In genomic region chr10:57488591-57488990, GRCm38 (mm10) we compare ENCODE assay signal across 9 mouse cellular contexts. TPM values are rescaled to one million over a fixed set of nuclear protein-coding genes. Genes with fewer than 3 reads are reported as not detected.
DNase-seq lines count a peak whose midpoint lies in the region; ATAC-seq and TF ChIP-seq lines count a peak whose summit lies in the region.
"Had no signal": no experiment of that assay in that cellular context is flagged by ENCODE, and none has a peak within 500 bp of the region (broad histone marks: within the 10 kb centered on the region; RNA-seq: fewer than 3 reads in every experiment).

No protein-coding gene starts in this region.

- DNase-seq in layer of hippocampus, adult 2 months (ENCODE audit: low spot score in 2 of 2) = no peak
- no peak for DNase-seq in layer of hippocampus, postnatal 14 days (ENCODE audit: low spot score in 2 of 2)
- DNase-seq in hindbrain, postnatal 0 days (ENCODE audit: low spot score) = no peak
- no peak for DNase-seq in layer of hippocampus, postnatal 25 days (ENCODE audit: extremely low spot score in 1 of 2, low spot score in 1 of 2)
- DNase-seq: gastrocnemius, postnatal 25 days had no signal

- H3K27ac ChIP-seq in layer of hippocampus, adult 2 months = no peak overlapping the region
- no peak overlapping the region for H3K27ac ChIP-seq in embryonic facial prominence, embryonic 12.5 days
- no peak overlapping the region for H3K27ac ChIP-seq in hindbrain, postnatal 0 days
- no peak overlapping the region for H3K27ac ChIP-seq in neural tube, embryonic 14.5 days (ENCODE audit: low read depth, low read length)
- H3K27ac ChIP-seq: kidney, postnatal 0 days had no signal

- H3K4me2 ChIP-seq in embryonic facial prominence, embryonic 12.5 days (replicated peaks) = peak overlapping the region; percentile 55
- H3K4me2 ChIP-seq in hindbrain, postnatal 0 days (ENCODE audit: low read depth, low read length) = peak overlapping the region; percentile 64
- peak overlapping the region; percentile 51 for H3K4me2 ChIP-seq in neural tube, embryonic 14.5 days (ENCODE audit: low read depth, low read length)

- no peaks in the 10 kb centered on the region for H3K9me3 ChIP-seq in embryonic facial prominence, embryonic 12.5 days
- no peaks in the 10 kb centered on the region for H3K9me3 ChIP-seq in hindbrain, postnatal 0 days (ENCODE audit: low read length)
- no peaks in the 10 kb centered on the region for H3K9me3 ChIP-seq in neural tube, embryonic 14.5 days (ENCODE audit: control insufficient read depth, low read length)

- H3K4me1 ChIP-seq in embryonic facial prominence, embryonic 12.5 days = peaks cover 3% of the 10 kb centered on the region; the same call in 1 of the 2 replicates
- H3K4me1 ChIP-seq in hindbrain, postnatal 0 days (ENCODE audit: insufficient read depth, low read length) = peaks cover 7% of the 10 kb centered on the region
- peaks cover 13% of the 10 kb centered on the region; the same call in 1 of the 2 replicates for H3K4me1 ChIP-seq in neural tube, embryonic 14.5 days (ENCODE audit: control insufficient read depth, insufficient read depth, low read length)

- H3K9ac ChIP-seq in embryonic facial prominence, embryonic 12.5 days = no peak overlapping the region
- no peak overlapping the region for H3K9ac ChIP-seq in hindbrain, postnatal 0 days (replicated peaks; ENCODE audit: low read length)
- H3K9ac ChIP-seq in neural tube, embryonic 14.5 days (replicated peaks; ENCODE audit: low read depth, low read length) = no peak overlapping the region

- no peaks in the 10 kb centered on the region for H3K27me3 ChIP-seq in embryonic facial prominence, embryonic 12.5 days
- H3K27me3 ChIP-seq in hindbrain, postnatal 0 days (ENCODE audit: insufficient read depth, low read length) = no peaks in the 10 kb centered on the region
- H3K27me3 ChIP-seq in neural tube, embryonic 14.5 days (ENCODE audit: control insufficient read depth, insufficient read depth, low read length) = no peaks in the 10 kb centered on the region

- TF ChIP-seq CTCF in layer of hippocampus, adult 2 months (conservative IDR thresholded peaks at IDR 0.05) = peak; percentile 38; the same call in 1 of the 2 replicates
- TF ChIP-seq CTCF in hindbrain, postnatal 0 days (IDR thresholded peaks at IDR 0.05; ENCODE audit: low read depth) = peak; percentile 11; the same call in 1 of the 2 replicates

- ATAC-seq in embryonic facial prominence, embryonic 12.5 days (ENCODE audit: insufficient number of reproducible peaks, insufficient read depth, low FRiP score, low TSS enrichment) = no peak
- no peak for ATAC-seq in hindbrain, postnatal 0 days
- ATAC-seq in neural tube, embryonic 14.5 days (ENCODE audit: low read depth) = no peak
- ATAC-seq in erythroid progenitor cell, adult 5-6 weeks (replicated peaks; ENCODE audit: low FRiP score, poor library complexity, severe bottlenecking) = no peak

- 0 out of 2 replicates have a peak, but pooled peaks cover 3% of the 10 kb centered on the region for H3K36me3 ChIP-seq in embryonic facial prominence, embryonic 12.5 days
- H3K36me3 ChIP-seq in hindbrain, postnatal 0 days (ENCODE audit: insufficient read depth, low read length) = no peaks in the 10 kb centered on the region
- no peaks in the 10 kb centered on the region for H3K36me3 ChIP-seq in neural tube, embryonic 14.5 days (ENCODE audit: control insufficient read depth, insufficient read depth, low read length)

- H3K4me3 ChIP-seq in layer of hippocampus, adult 2 months = no peak overlapping the region
- H3K4me3 ChIP-seq in embryonic facial prominence, embryonic 12.5 days = no peak overlapping the region
- H3K4me3 ChIP-seq in hindbrain, postnatal 0 days (ENCODE audit: low read length) = peak overlapping the region; percentile 95
- peak overlapping the region; percentile 63; the same call in 1 of the 2 replicates for H3K4me3 ChIP-seq in neural tube, embryonic 14.5 days (ENCODE audit: low read depth, low read length)

RNA-seq across cellular contexts. Expression of gene Hsf2, which starts 2.4 kb away (rescaled TPM):
- total RNA-seq in layer of hippocampus, adult 2 months (2021) = 10 to 100 TPM; 31.8 to 33.0 TPM
- 10 to 100 TPM; 37.0 to 37.2 TPM for total RNA-seq in layer of hippocampus, postnatal 14 days (2021)
- polyA plus RNA-seq in embryonic facial prominence, embryonic 12.5 days (2016; fragmentation: Nextera tagmentation; extraction: Ambion mirVana) = 45.1 and 48.8 TPM in 2 replicates
- total RNA-seq in hindbrain, postnatal 0 days (2014; rRNA removed) = 35.0 and 37.8 TPM in 2 replicates
- polyA plus RNA-seq in hindbrain, postnatal 0 days (2015; fragmentation: Nextera tagmentation; extraction: Ambion mirVana) = 47.8 and 49.4 TPM in 2 replicates
- polyA plus RNA-seq in neural tube, embryonic 14.5 days (2014; fragmentation: Nextera tagmentation; extraction: Ambion mirVana) = 57.4 and 59.0 TPM in 2 replicates
- 1.8 TPM in 1 of 2 replicates, not detected in the other for total RNA-seq in erythroid progenitor cell, adult 5-6 weeks (2015; ENCODE audit: low replicate concordance)
- total RNA-seq in erythroid progenitor cell, adult 5-6 weeks (2017; ENCODE audit: low replicate concordance) = 1.3 TPM in 1 of 2 replicates, not detected in the other
- total RNA-seq in layer of hippocampus, postnatal 25 days (2021) = 10 to 100 TPM; 31.9 to 33.5 TPM

RNA-seq across cellular contexts. Expression of gene Serinc1, which starts 43.7 kb away (rescaled TPM):
- total RNA-seq in layer of hippocampus, adult 2 months (2021) = 100 to 1,000 TPM; 901 to 988 TPM
- 100 to 1,000 TPM; 886 to 905 TPM for total RNA-seq in layer of hippocampus, postnatal 14 days (2021)
- polyA plus RNA-seq in embryonic facial prominence, embryonic 12.5 days (2016; fragmentation: Nextera tagmentation; extraction: Ambion mirVana) = 164 and 168 TPM in 2 replicates
- 323 and 327 TPM in 2 replicates for total RNA-seq in hindbrain, postnatal 0 days (2014; rRNA removed)
- polyA plus RNA-seq in hindbrain, postnatal 0 days (2015; fragmentation: Nextera tagmentation; extraction: Ambion mirVana) = 462 and 470 TPM in 2 replicates
- 528 and 541 TPM in 2 replicates for polyA plus RNA-seq in neural tube, embryonic 14.5 days (2014; fragmentation: Nextera tagmentation; extraction: Ambion mirVana)
- total RNA-seq in erythroid progenitor cell, adult 5-6 weeks (2015; ENCODE audit: low replicate concordance) = 99.1 and 109 TPM in 2 replicates
- 115 and 138 TPM in 2 replicates for total RNA-seq in erythroid progenitor cell, adult 5-6 weeks (2017; ENCODE audit: low replicate concordance)
- total RNA-seq in layer of hippocampus, postnatal 25 days (2021) = 1,000 to 10,000 TPM in 1 of 2 experiments, 100 to 1,000 TPM in 1; 916 to 1,016 TPM

Comparison
In these comparisons a context has a peak if more than half of its experiments do, and no peak if none do; other contexts are left out.
1. H3K4me3 ChIP-seq: peak in hindbrain, postnatal 0 days (single experiment) and neural tube, embryonic 14.5 days (single experiment); none in layer of hippocampus, adult 2 months (single experiment) and embryonic facial prominence, embryonic 12.5 days (single experiment).
2. RNA of gene Hsf2, which starts 2.4 kb away (total RNA-seq): 35.0 to 37.8 TPM in hindbrain, postnatal 0 days, 37.0 to 37.2 TPM in layer of hippocampus, postnatal 14 days, 31.9 to 33.5 TPM in layer of hippocampus, postnatal 25 days and 31.8 to 33.0 TPM in layer of hippocampus, adult 2 months; 1.3 to 1.8 TPM in erythroid progenitor cell, adult 5-6 weeks; every median in the first group is over 10 times any median in the second.
3. Peak in every context shown above with its lines, with median percentiles within 50 percentile points of each other: H3K4me2 ChIP-seq.